Mouse (Mus musculus) left cerebral cortex, adult 8-10 months (tissue): Measurements from ENCODE around the gene 2210016F16Rik. TPM values are rescaled to one million over a fixed set of nuclear protein-coding genes. Genes with fewer than 3 reads are reported as not detected.
"Not testable (repeated sequence)": the region's sequence is repeated elsewhere in the genome, so short reads cannot be mapped to it uniquely, and the experiment has no call there.

Source experiments
- DNase-seq, 2 experiments: peaks; one replicate each; pipeline ENCODE4 v3.0.0; 2022; ENCODE audit warnings: low spot score in 2 of 2
- microRNA-seq, 2 experiments: library from miRNA; unstranded; fragments of <30 nt; microRNA quantifications; one replicate each; pipeline ENCODE4 v1.2.0; 2022
- total RNA-seq, 4 experiments: library from RNA; stranded (reverse); gene quantifications; 2 replicates each; pipeline ENCODE4 v1.2.4; 2022

Gene 2210016F16Rik
- total RNA-seq, 4 experiments from 2014 or later: 7.4 to 9.1 (median 8.1) TPM

GRCm38 (mm10) chr13:58384371-58384770 lies 654 bp downstream of the 2210016F16Rik start:
- DNase-seq: no peak

GRCm38 (mm10) chr13:58373153-58373470 lies 11.9 kb downstream of the 2210016F16Rik start:
- DNase-seq: no peak

- no peak for DNase-seq
Measured at GRCm38 (mm10) chr13:58372278-58373152, 12.5 kb downstream of the 2210016F16Rik start.

GRCm38 (mm10) chr13:58368835-58369234 lies 16.2 kb downstream of the 2210016F16Rik start:
- DNase-seq: no peak

- DNase-seq: no peak
Measured at GRCm38 (mm10) chr13:58367641-58368040, 17.4 kb downstream of the 2210016F16Rik start.

- DNase-seq: no peak
Measured at GRCm38 (mm10) chr13:58366373-58366772, 18.7 kb downstream of the 2210016F16Rik start.

- not testable (repeated sequence) for DNase-seq
Measured at GRCm38 (mm10) chr13:58365179-58365578, 19.8 kb downstream of the 2210016F16Rik start.

GRCm38 (mm10) chr13:58364353-58365175 lies 20.5 kb downstream of the 2210016F16Rik start:
- no peak for DNase-seq

- DNase-seq: no peak
Measured at GRCm38 (mm10) chr13:58359304-58359653, 25.7 kb downstream of the 2210016F16Rik start.

- peak; percentile 21 to 34 for DNase-seq
Measured at GRCm38 (mm10) chr13:58358629-58359303, 26.3 kb downstream of the 2210016F16Rik start, which contains the start of gene Kif27. Gene Kif27, minus strand, starts transcription at chr13:58359122.

GRCm38 (mm10) chr13:58352996-58353395 lies 32.0 kb downstream of the 2210016F16Rik start:
- no peak for DNase-seq

GRCm38 (mm10) chr13:58350606-58351005 lies 34.4 kb downstream of the 2210016F16Rik start:
- no peak for DNase-seq

GRCm38 (mm10) chr13:58344505-58344904 lies 40.5 kb downstream of the 2210016F16Rik start:
- peak in 1 of 2 experiments; percentile 13 for DNase-seq

GRCm38 (mm10) chr13:58337456-58337855 lies 47.6 kb downstream of the 2210016F16Rik start:
- DNase-seq: no peak

- DNase-seq: no peak
Measured at GRCm38 (mm10) chr13:58334116-58334515, 50.9 kb downstream of the 2210016F16Rik start.

Small RNAs within 50 kb of the gene (microRNA-seq; reads per million reads assigned to microRNA genes)
- 75.5 to 96.6 reads per million in 2 experiments for gene Mir7-1

Other genes with a start within 250 kb of the 2210016F16Rik start
- gene Idnk, start 227.6 kb downstream of the 2210016F16Rik start, total RNA-seq: 10 to 100 TPM; 25.9 to 29.9 (median 28.5) TPM
- gene Ubqln1, start 169.6 kb downstream of the 2210016F16Rik start, total RNA-seq: 100 to 1,000 TPM; 146 to 154 (median 149) TPM
- gene Gkap1, start 109.5 kb downstream of the 2210016F16Rik start, total RNA-seq: 10 to 100 TPM; 17.0 to 20.8 (median 17.7) TPM
- gene Kif27, start 26.1 kb downstream of the 2210016F16Rik start, total RNA-seq: 1 to 10 TPM; 4.3 to 6.5 (median 5.6) TPM
- gene Rmi1, start 17.0 kb upstream of the 2210016F16Rik start, total RNA-seq: 10 to 100 TPM; 13.0 to 18.3 (median 14.4) TPM
- 100 to 1,000 TPM; 632 to 772 (median 717) TPM for gene Hnrnpk, start 18.1 kb upstream of the 2210016F16Rik start, total RNA-seq
- gene Slc28a3, start 225.7 kb upstream of the 2210016F16Rik start, total RNA-seq: under 1 TPM in 2 of 4 experiments, not detected in 2; 0.09 to 0.26 TPM